Mouse (Mus musculus): ENCODE measurements at regions not wholly inside any gene's neighbourhood (a gene's known extent, or its start where the extent isn't known, plus 50 kb on each side); places are given as distances from the start of the nearest gene placed in this dataset.

DNA sequence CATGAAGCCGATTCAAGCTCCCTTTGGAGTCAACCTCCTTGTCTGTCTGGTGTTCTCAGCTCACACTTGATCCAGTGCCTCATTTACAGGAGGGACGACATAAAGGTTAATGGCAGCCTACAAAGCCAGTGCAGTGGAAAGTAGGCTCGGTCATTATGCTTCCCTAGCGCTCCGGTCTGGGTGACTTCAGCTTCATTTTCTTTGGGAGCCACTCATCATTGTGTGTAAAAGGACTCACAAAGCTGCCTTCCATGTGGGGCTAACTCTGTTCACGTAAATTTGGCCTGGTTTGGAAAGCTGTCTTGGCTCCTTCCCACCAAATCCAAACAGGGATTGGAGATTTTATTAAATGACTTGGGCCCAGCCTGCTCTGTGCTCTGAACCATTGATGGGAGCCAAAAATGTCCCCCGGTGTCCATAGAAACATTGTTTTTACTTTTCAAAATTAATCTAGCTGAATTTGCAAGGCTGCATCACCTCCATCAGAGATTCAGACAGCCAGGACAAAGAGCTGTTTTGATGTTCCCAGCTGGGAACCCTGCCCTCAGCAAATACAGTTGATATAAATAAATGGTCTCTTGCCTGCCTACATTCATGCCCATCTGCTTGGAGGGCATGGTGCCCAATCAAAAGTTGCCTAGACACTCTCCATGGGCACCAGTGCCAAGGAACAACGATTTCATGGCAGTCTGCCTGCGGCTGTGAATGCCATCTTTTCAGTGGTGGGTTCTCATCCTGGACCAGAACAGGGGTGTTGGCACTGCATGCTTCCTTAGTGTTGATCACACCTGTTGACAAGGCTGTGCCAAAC lies 538.7 kb upstream of the Tmpo start:
- TF ChIP-seq GATA1 (IDR thresholded peaks at IDR 0.05; ENCODE audit: borderline replicate concordance, low read length) (no peak), FLI1 (IDR thresholded peaks at IDR 0.05; ENCODE audit: low read length) (no peak)

Data from megakaryocyte, embryonic 14.5 days (primary cell).